Mouse (Mus musculus) heart, adult 2 months (tissue): ENCODE measurements around the gene Eps8l2. TPM values are rescaled to one million over a fixed set of nuclear protein-coding genes. Genes with fewer than 3 reads are reported as not detected.

Experiments
- DNase-seq, 2 experiments: peaks; one replicate each; pipeline ENCODE4 v3.0.0; 2021
- H3K27ac ChIP-seq: fragments of 200-600 bp; 2 replicates; pipeline ENCODE4 v1.8.1; 2022
- H3K27me3 ChIP-seq: fragments of 200-500 bp; 2 replicates; pipeline ENCODE4 v1.6.1; 2012; ENCODE audit warnings: mild to moderate bottlenecking, low read length, inconsistent platforms, mixed read lengths; ENCODE audit not compliant: control insufficient read depth, insufficient read depth
- H3K36me3 ChIP-seq: fragments of 200-500 bp; 2 replicates; pipeline ENCODE4 v1.6.1; 2012; ENCODE audit warnings: low read length, inconsistent platforms; ENCODE audit not compliant: control insufficient read depth, insufficient read depth
- H3K4me1 ChIP-seq: fragments of 200-500 bp; 2 replicates; pipeline ENCODE4 v1.6.1; 2011; ENCODE audit warnings: low read length; ENCODE audit not compliant: control insufficient read depth, insufficient read depth
- H3K4me3 ChIP-seq: fragments of 200-600 bp; 2 replicates; pipeline ENCODE4 v1.8.1; 2022
- H3K79me2 ChIP-seq: fragments of 200-500 bp; replicated peaks from 2 replicates; pipeline ENCODE4 v1.6.1; 2012; ENCODE audit warnings: mild to moderate bottlenecking, inconsistent platforms, low read length, moderate library complexity, mixed read lengths; ENCODE audit not compliant: control insufficient read depth, insufficient read depth
- H3K9ac ChIP-seq: fragments of 200-500 bp; 2 replicates; pipeline ENCODE4 v1.6.1; 2012; ENCODE audit warnings: low read depth, mild to moderate bottlenecking, control low read depth, inconsistent platforms, low read length, mixed read lengths
- CTCF ChIP-seq: fragments of 200-600 bp; IDR thresholded peaks from 2 replicates; pipeline ENCODE4 v1.8.1; 2022; ENCODE audit warnings: antibody characterized with exemption, mild to moderate bottlenecking, moderate library complexity
- EP300 ChIP-seq: fragments of 200-500 bp; IDR thresholded peaks from 2 replicates; pipeline ENCODE4 v1.6.1; 2011; ENCODE audit warnings: low read depth, low read length, control low read depth; ENCODE audit not compliant: insufficient read depth
- POLR2A ChIP-seq: fragments of 200-500 bp; IDR thresholded peaks from 2 replicates; pipeline ENCODE4 v1.6.1; 2011; ENCODE audit warnings: mild to moderate bottlenecking, low read depth, low read length, control low read depth; ENCODE audit not compliant: insufficient read depth
- WGBS: fragments of 180-500 bp; shearing (Covaris S2); methylation state at CpG from one replicate; pipeline ENCODE4 v1.1.7; 2018; 5-methylcytosine and 5-hydroxymethylcytosine counted together
- intact Hi-C: fragments of 180-260 bp; cut with DNase I; formaldehyde crosslinking; loops from one replicate; pipeline ENCODE4 v1.15.1; 2025
- polyA plus RNA-seq: library from polyadenylated mRNA; depleted of rRNA; stranded (reverse); fragments of >200 nt; gene quantifications from 2 replicates; pipeline ENCODE4 v1.2.3, GENCODE M21; 2012
- total RNA-seq, 2 experiments: library from RNA; stranded (reverse); gene quantifications; 2 replicates each; pipeline ENCODE4 v1.2.3; 2021

Eps8l2 gene
- total and polyA plus RNA-seq, 3 experiments: 3.8 to 8.9 (median 4.3) TPM

- TF ChIP-seq POLR2A (no peak), CTCF (no peak), EP300 (no peak)
- H3K9ac ChIP-seq: no peak overlapping the region
- intact Hi-C loops: no loop called here
- DNase-seq: no peak
- no peak overlapping the region for H3K27ac ChIP-seq
- H3K4me3 ChIP-seq: no peak overlapping the region
- no peaks in the 10 kb centered on the region for H3K27me3 ChIP-seq
- H3K36me3 ChIP-seq: no peaks in the 10 kb centered on the region; the same call in 1 of the 2 replicates
- WGBS: 83% methylated on average over 8 of the region's 8 CpGs
- no peaks in the 10 kb centered on the region for H3K4me1 ChIP-seq
- H3K79me2 ChIP-seq: no peaks in the 10 kb centered on the region
Observed at GRCm38 (mm10) chr7:141315076-141315475, 23.6 kb upstream of the Eps8l2 start.

GRCm38 (mm10) chr7:141315974-141316373, 22.7 kb upstream of the Eps8l2 start:
- H3K27ac ChIP-seq: no peak overlapping the region
- intact Hi-C loops: no loop called here
- H3K4me3 ChIP-seq: no peak overlapping the region
- no peak overlapping the region for H3K9ac ChIP-seq
- TF ChIP-seq POLR2A (no peak), CTCF (peak; percentile 56)
- no peaks in the 10 kb centered on the region for H3K79me2 ChIP-seq
- peak in 1 of 2 experiments; percentile 27 for DNase-seq
- no peaks in the 10 kb centered on the region; the same call in 1 of the 2 replicates for H3K36me3 ChIP-seq
- WGBS: 79% methylated on average over 5 of the region's 5 CpGs
- no peaks in the 10 kb centered on the region for H3K27me3 ChIP-seq
- no peaks in the 10 kb centered on the region for H3K4me1 ChIP-seq

GRCm38 (mm10) chr7:141317619-141318132, 21.0 kb upstream of the Eps8l2 start:
- H3K27me3 ChIP-seq: no peaks in the 10 kb centered on the region
- no peak overlapping the region for H3K4me3 ChIP-seq
- TF ChIP-seq EP300 (no peak), POLR2A (no peak), CTCF (no peak)
- no peaks in the 10 kb centered on the region; the same call in 1 of the 2 replicates for H3K36me3 ChIP-seq
- H3K4me1 ChIP-seq: no peaks in the 10 kb centered on the region
- H3K79me2 ChIP-seq: no peaks in the 10 kb centered on the region
- intact Hi-C loops: no loop called here
- no peak overlapping the region for H3K9ac ChIP-seq
- no peak overlapping the region for H3K27ac ChIP-seq
- WGBS: 62% methylated on average over 1 of the region's 1 CpGs
- DNase-seq: no peak

- H3K9ac ChIP-seq: no peak overlapping the region
- no peaks in the 10 kb centered on the region for H3K27me3 ChIP-seq
- WGBS: 81% methylated on average over 2 of the region's 2 CpGs
- H3K79me2 ChIP-seq: no peaks in the 10 kb centered on the region
- H3K36me3 ChIP-seq: no peaks in the 10 kb centered on the region; the same call in 1 of the 2 replicates
- no peak overlapping the region for H3K4me3 ChIP-seq
- TF ChIP-seq POLR2A (no peak), EP300 (no peak), CTCF (no peak)
- H3K4me1 ChIP-seq: no peaks in the 10 kb centered on the region
- intact Hi-C loops: no loop called here
- H3K27ac ChIP-seq: no peak overlapping the region
- no peak for DNase-seq
Observed at GRCm38 (mm10) chr7:141319446-141319845, 19.2 kb upstream of the Eps8l2 start.

- no peaks in the 10 kb centered on the region for H3K27me3 ChIP-seq
- no peak for DNase-seq
- H3K9ac ChIP-seq: no peak overlapping the region
- WGBS: 70% methylated on average over 1 of the region's 1 CpGs
- H3K36me3 ChIP-seq: no peaks in the 10 kb centered on the region
- H3K4me1 ChIP-seq: peaks cover 11% of the 10 kb centered on the region
- H3K4me3 ChIP-seq: no peak overlapping the region
- peaks cover 3% of the 10 kb centered on the region for H3K79me2 ChIP-seq
- intact Hi-C loops: loop anchor here (5.0 kb wide), 1 partner anchor 57 kb away; the partner anchor contains the start of gene Irf7
- no peak for TF ChIP-seq EP300
- no peak for TF ChIP-seq CTCF
- TF ChIP-seq POLR2A: no peak
- H3K27ac ChIP-seq: no peak overlapping the region
Observed at GRCm38 (mm10) chr7:141324686-141325085, 14.0 kb upstream of the Eps8l2 start.

GRCm38 (mm10) chr7:141326546-141327446, 11.9 kb upstream of the Eps8l2 start:
- Histone ChIP-seq H3K79me2 (peaks cover 3% of the 10 kb centered on the region), H3K36me3 (no peaks in the 10 kb centered on the region), H3K4me1 (peaks cover 11% of the 10 kb centered on the region), H3K4me3 (peak overlapping the region; percentile 71), H3K27ac (peak overlapping the region; percentile 99), H3K27me3 (no peaks in the 10 kb centered on the region), H3K9ac (peak overlapping the region; percentile 86)
- no peak for TF ChIP-seq CTCF
- TF ChIP-seq POLR2A: no peak
- no peak for TF ChIP-seq EP300
- intact Hi-C loops: loop anchor here (5.0 kb wide), 1 partner anchor 59 kb away; the partner anchor contains the start of gene Irf7
- 7% methylated on average over 35 of the region's 35 CpGs for WGBS
- no peak for DNase-seq
